Mouse (Mus musculus) heart, embryonic 16.5 days (tissue): ENCODE measurements around the gene Ankdd1b. TPM values are rescaled to one million over a fixed set of nuclear protein-coding genes. Genes with fewer than 3 reads are reported as not detected.

Experiments
- ATAC-seq: fragments of 200-750 bp; cut with Nextera tagmentation; replicated peaks from 2 replicates; pipeline ENCODE4 v1.8.0; 2017; ENCODE audit warnings: moderate number of reproducible peaks; ENCODE audit not compliant: insufficient read depth, low FRiP score; ENCODE audit errors: extremely low read depth
- H3K27ac ChIP-seq: fragments of 300-500 bp; sonication (generic); 2 replicates; pipeline ENCODE4 v1.5.1; 2014; ENCODE audit warnings: mild to moderate bottlenecking, low read length, control low read depth, moderate library complexity
- H3K27me3 ChIP-seq: fragments of 300-500 bp; sonication (generic); 2 replicates; pipeline ENCODE4 v1.6.1; 2014; ENCODE audit warnings: low read length, mixed read lengths; ENCODE audit not compliant: control insufficient read depth, insufficient read depth
- H3K36me3 ChIP-seq: fragments of 300-500 bp; sonication (generic); 2 replicates; pipeline ENCODE4 v1.6.1; 2014; ENCODE audit not compliant: control insufficient read depth, insufficient read depth
- H3K4me1 ChIP-seq: fragments of 300-500 bp; sonication (generic); 2 replicates; pipeline ENCODE4 v1.6.1; 2014; ENCODE audit warnings: low read length, mixed read lengths; ENCODE audit not compliant: control insufficient read depth, insufficient read depth
- H3K4me2 ChIP-seq: fragments of 300-500 bp; sonication (generic); 2 replicates; pipeline ENCODE4 v1.6.1; 2014; ENCODE audit warnings: low read depth, mild to moderate bottlenecking, control low read depth, low read length
- H3K4me3 ChIP-seq: fragments of 300-500 bp; sonication (generic); 2 replicates; pipeline ENCODE4 v1.5.1; 2014; ENCODE audit warnings: mild to moderate bottlenecking, control low read depth, low read length
- H3K9ac ChIP-seq: fragments of 300-500 bp; sonication (generic); 2 replicates; pipeline ENCODE4 v1.6.1; 2014; ENCODE audit warnings: low read length, control low read depth
- H3K9me3 ChIP-seq: fragments of 300-500 bp; sonication (generic); replicated peaks from 2 replicates; pipeline ENCODE4 v1.6.1; 2016; ENCODE audit warnings: low read length; ENCODE audit not compliant: control insufficient read depth
- WGBS: fragments of 180-500 bp; shearing (Covaris S2); extraction: QIAGEN DNeasy Blood & Tissue Kit; methylation state at CpG from one replicate; pipeline ENCODE4 v1.1.7; 2014; 5-methylcytosine and 5-hydroxymethylcytosine counted together
- polyA plus RNA-seq: library from polyadenylated mRNA; unstranded; fragments of >200 nt; fragmentation: Nextera tagmentation; extraction: Ambion mirVana; gene quantifications from 2 replicates; pipeline ENCODE4 v1.2.1, GENCODE M21; 2015

Gene Ankdd1b
- polyA plus RNA-seq = 0.95 and 1.2 TPM in 2 replicates

GRCm38 (mm10) chr13:96470957-96471356 lies at the start of gene Ankdd1b:
Ankdd1b (minus strand) TSS chr13:96471198.
- no peak within 1 kb of the TSS for H3K4me2 ChIP-seq
- WGBS = 87% methylated on average over 14 of the region's 14 CpGs
- ATAC-seq = no peak

GRCm38 (mm10) chr13:96517335-96517734 lies 46.3 kb upstream of the Ankdd1b start:
- H3K36me3 ChIP-seq = no peaks in the 10 kb centered on the region
- peaks cover 6% of the 10 kb centered on the region for H3K4me1 ChIP-seq
- H3K27ac ChIP-seq = no peak overlapping the region
- no peak overlapping the region for H3K4me2 ChIP-seq
- no peaks in the 10 kb centered on the region for H3K27me3 ChIP-seq
- H3K9me3 ChIP-seq = no peaks in the 10 kb centered on the region
- no peak for ATAC-seq
- no peak overlapping the region for H3K4me3 ChIP-seq
- WGBS = 81% methylated on average over 2 of the region's 2 CpGs
- no peak overlapping the region for H3K9ac ChIP-seq

More at GRCm38 (mm10) chr13:96470957-96471356, at the start of gene Ankdd1b:
- no peaks in the 10 kb centered on the region for H3K9me3 ChIP-seq
- H3K27me3 ChIP-seq = no peaks in the 10 kb centered on the region
- H3K4me3 ChIP-seq = no peak within 1 kb of the TSS
- no peak within 1 kb of the TSS for H3K27ac ChIP-seq
- H3K36me3 ChIP-seq = no peaks in the 10 kb centered on the region
- no peaks in the 10 kb centered on the region for H3K4me1 ChIP-seq
- H3K9ac ChIP-seq = no peak within 1 kb of the TSS

GRCm38 (mm10) chr13:96516249-96516648 lies 45.3 kb upstream of the Ankdd1b start:
- Histone ChIP-seq H3K36me3 (no peaks in the 10 kb centered on the region), H3K4me2 (no peak overlapping the region)
- 93% methylated on average over 9 of the region's 9 CpGs for WGBS

GRCm38 (mm10) chr13:96514154-96514942 lies 43.4 kb upstream of the Ankdd1b start:
- Histone ChIP-seq H3K4me2 (no peak overlapping the region), H3K9ac (no peak overlapping the region), H3K4me3 (no peak overlapping the region), H3K27me3 (no peaks in the 10 kb centered on the region), H3K27ac (peak overlapping the region; percentile 46; the same call in 1 of the 2 replicates), H3K4me1 (peaks cover 10% of the 10 kb centered on the region), H3K9me3 (no peaks in the 10 kb centered on the region), H3K36me3 (no peaks in the 10 kb centered on the region)
- 73% methylated on average over 5 of the region's 5 CpGs for WGBS
- ATAC-seq = no peak

More at GRCm38 (mm10) chr13:96516249-96516648, 45.3 kb upstream of the Ankdd1b start:
- no peak overlapping the region for H3K27ac ChIP-seq
- H3K27me3 ChIP-seq = no peaks in the 10 kb centered on the region
- H3K4me1 ChIP-seq = peaks cover 6% of the 10 kb centered on the region
- H3K9me3 ChIP-seq = no peaks in the 10 kb centered on the region
- no peak overlapping the region for H3K4me3 ChIP-seq
- no peak for ATAC-seq
- no peak overlapping the region for H3K9ac ChIP-seq

- Histone ChIP-seq H3K27ac (peak overlapping the region; percentile 70), H3K27me3 (no peaks in the 10 kb centered on the region), H3K4me3 (no peak overlapping the region), H3K36me3 (peaks cover 3% of the 10 kb centered on the region; the same call in 1 of the 2 replicates), H3K4me1 (peaks cover 10% of the 10 kb centered on the region), H3K9me3 (no peaks in the 10 kb centered on the region), H3K9ac (no peak overlapping the region), H3K4me2 (no peak overlapping the region)
- WGBS = 42% methylated on average over 5 of the region's 5 CpGs
- ATAC-seq = peak; percentile 65; the same call in 1 of the 2 replicates
These were observed 40.9 kb upstream of the Ankdd1b start for GRCm38 (mm10) chr13:96511893-96512292.

GRCm38 (mm10) chr13:96511262-96511661 lies 40.3 kb upstream of the Ankdd1b start:
- Histone ChIP-seq H3K9ac (no peak overlapping the region), H3K27me3 (no peaks in the 10 kb centered on the region), H3K27ac (peak overlapping the region; percentile 70), H3K4me2 (no peak overlapping the region), H3K4me3 (no peak overlapping the region), H3K36me3 (peaks cover 3% of the 10 kb centered on the region; the same call in 1 of the 2 replicates), H3K9me3 (no peaks in the 10 kb centered on the region), H3K4me1 (peaks cover 10% of the 10 kb centered on the region)
- 69% methylated on average over 1 of the region's 1 CpGs for WGBS
- no peak for ATAC-seq

- no peaks in the 10 kb centered on the region for H3K9me3 ChIP-seq
- H3K4me3 ChIP-seq = no peak overlapping the region
- peaks cover 10% of the 10 kb centered on the region for H3K4me1 ChIP-seq
- H3K9ac ChIP-seq = no peak overlapping the region
- ATAC-seq = peak; percentile 78; the same call in 1 of the 2 replicates
- peaks cover 3% of the 10 kb centered on the region; the same call in 1 of the 2 replicates for H3K36me3 ChIP-seq
- H3K4me2 ChIP-seq = no peak overlapping the region
- WGBS = 58% methylated on average over 13 of the region's 13 CpGs
- H3K27ac ChIP-seq = peak overlapping the region; percentile 60
- H3K27me3 ChIP-seq = no peaks in the 10 kb centered on the region
These were observed 39.6 kb upstream of the Ankdd1b start for GRCm38 (mm10) chr13:96510635-96511034.

GRCm38 (mm10) chr13:96507541-96507940 lies 36.5 kb upstream of the Ankdd1b start:
- no peak overlapping the region for H3K9ac ChIP-seq
- no peak overlapping the region for H3K27ac ChIP-seq
- no peak overlapping the region for H3K4me2 ChIP-seq
- peaks cover 3% of the 10 kb centered on the region; the same call in 1 of the 2 replicates for H3K36me3 ChIP-seq
- no peak overlapping the region for H3K4me3 ChIP-seq
- 86% methylated on average over 4 of the region's 4 CpGs for whole genome bisulfite sequencing
- no peaks in the 10 kb centered on the region for H3K9me3 ChIP-seq
- ATAC-seq = no peak
- H3K4me1 ChIP-seq = peaks cover 4% of the 10 kb centered on the region; the same call in 1 of the 2 replicates
- no peaks in the 10 kb centered on the region for H3K27me3 ChIP-seq

GRCm38 (mm10) chr13:96506313-96506712 lies 35.3 kb upstream of the Ankdd1b start:
- H3K9ac ChIP-seq = no peak overlapping the region
- H3K27ac ChIP-seq = no peak overlapping the region
- no peak overlapping the region for H3K4me2 ChIP-seq
- 61% methylated on average over 6 of the region's 6 CpGs for WGBS
- peaks cover 3% of the 10 kb centered on the region; the same call in 1 of the 2 replicates for H3K36me3 ChIP-seq
- ATAC-seq = no peak
- H3K4me1 ChIP-seq = 0 out of 2 replicates have a peak, but pooled peaks cover 4% of the 10 kb centered on the region
- no peaks in the 10 kb centered on the region for H3K27me3 ChIP-seq
- H3K4me3 ChIP-seq = no peak overlapping the region
- no peaks in the 10 kb centered on the region for H3K9me3 ChIP-seq
